Mouse (Mus musculus): ENCODE results near the gene Cnpy1.

DNA sequence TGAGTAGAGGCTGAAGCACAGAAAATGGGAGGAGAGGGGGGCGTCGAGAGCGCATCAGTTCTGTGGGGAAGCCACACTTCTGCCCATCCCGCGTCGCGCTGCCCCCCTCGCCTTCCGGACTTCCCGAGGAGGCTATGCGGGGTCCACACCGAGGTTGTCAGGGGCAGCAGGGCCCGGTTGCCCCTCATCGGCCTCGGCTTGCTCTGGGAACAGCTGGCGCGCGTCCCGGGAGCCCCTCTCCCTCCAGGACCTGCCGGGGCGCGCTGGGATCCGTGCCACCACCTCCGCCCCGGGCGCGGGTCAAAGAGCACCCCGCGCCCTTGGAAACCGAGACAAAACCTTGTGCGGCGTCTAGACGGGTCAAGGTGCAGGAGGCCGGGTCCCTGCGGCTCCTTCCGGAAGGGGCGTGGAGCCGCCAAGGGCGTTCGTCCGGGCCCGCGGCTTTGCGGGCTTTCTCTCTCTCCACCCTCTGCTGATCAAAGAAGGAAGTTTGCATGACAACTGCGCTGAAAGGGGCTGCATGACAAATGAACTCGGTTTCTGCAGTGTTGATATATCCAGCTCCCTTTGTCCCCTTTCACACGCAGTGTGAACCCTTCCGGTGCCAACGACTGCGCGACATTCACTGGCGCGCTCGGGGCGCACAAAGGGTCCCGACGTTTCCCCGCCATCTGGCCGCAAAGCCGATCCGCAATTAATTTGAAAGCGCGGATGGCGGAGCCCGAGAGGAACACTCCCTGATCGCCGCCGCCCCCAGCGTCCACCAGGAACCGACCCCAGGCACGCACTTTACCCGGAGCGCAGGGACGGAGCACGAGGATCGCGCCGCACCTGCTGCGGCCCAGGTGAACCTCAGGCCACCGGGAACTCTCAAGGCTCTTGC lies 35.8 kb downstream of the Cnpy1 start:
- no peak for TF ChIP-seq POLR2A (IDR thresholded peaks at IDR 0.05; ENCODE audit: control insufficient read depth, extremely low read depth, insufficient read depth, low read length, poor library complexity)
- TF ChIP-seq CTCF (IDR thresholded peaks at IDR 0.05; ENCODE audit: borderline replicate concordance, control insufficient read depth, extremely low read depth, insufficient read depth, low read length, poor library complexity): no peak

Data from thymus, adult 2 months (tissue).